Mouse (Mus musculus): ENCODE data around the gene Ppp3cb.
"Not testable (repeated sequence)": the region's sequence is repeated elsewhere in the genome, so short reads cannot be mapped to it uniquely, and the experiment has no call there.

Ppp3cb gene

DNA sequence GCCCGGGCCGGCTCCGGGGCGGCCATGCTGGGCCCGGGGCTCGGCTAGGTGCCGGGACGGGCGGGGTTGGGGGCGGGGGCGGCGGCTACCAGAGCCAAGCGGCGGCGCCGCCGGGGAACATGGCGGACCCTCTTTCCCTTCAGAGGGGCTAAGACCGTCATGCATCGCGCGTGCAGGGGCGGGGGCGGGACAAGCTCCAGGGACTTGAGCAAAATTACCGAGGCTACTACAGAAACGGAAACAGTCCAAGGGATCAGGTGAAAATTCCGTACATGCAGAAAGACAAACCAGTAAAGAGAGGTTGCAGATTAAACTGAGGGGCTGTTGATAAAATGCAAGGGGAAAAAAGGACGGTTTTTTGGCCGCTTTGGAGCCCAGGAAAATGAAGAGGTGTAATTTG, at the start of gene Ppp3cb:
TSS of gene Ppp3cb (minus strand) at position 159 of the 400 bp plus-strand sequence.
- DNase-seq (ENCODE audit: low spot score): peak; percentile 91

DNA sequence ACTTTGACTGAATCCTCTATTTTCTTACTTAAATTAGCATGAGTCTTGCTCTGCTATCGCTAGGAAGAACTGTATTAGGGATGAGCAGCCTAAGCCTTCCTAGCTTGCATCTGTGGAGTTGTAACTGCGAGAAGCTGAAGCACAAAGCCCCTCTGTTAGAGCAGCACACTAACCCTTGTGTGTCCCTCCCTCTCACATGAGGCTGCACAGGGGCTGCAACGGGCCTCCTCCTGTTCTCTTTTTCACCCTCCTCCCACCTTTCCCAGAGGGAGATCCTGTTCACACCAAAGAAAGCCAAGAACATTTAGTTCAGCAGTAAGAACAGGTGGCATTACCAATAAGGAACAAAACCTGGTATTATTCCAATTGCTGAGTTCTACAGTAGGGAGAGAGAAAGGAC, 49.4 kb upstream of the Ppp3cb start:
- peak; percentile 28 for DNase-seq (ENCODE audit: low spot score)

DNA sequence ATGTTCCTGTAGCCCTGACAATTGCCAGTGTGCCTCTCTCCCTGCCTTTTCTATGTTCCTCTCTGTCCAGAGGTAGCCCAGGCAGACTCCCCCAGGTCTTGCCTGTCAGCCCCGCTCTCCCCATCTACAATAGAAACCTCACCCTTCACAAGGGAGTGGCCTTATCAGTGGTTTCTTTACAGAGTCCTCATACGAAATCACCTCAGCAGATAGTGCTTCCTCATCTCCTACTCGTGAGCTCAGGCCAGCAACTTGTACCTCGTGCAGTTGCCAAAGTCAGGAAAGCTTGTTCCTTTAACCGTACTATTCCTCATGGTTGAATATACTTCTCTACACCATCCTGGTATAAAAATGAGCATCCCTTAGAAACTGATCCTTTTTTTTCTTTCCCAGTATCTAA, 41.1 kb upstream of the Ppp3cb start:
- DNase-seq (ENCODE audit: low spot score): no peak

DNA sequence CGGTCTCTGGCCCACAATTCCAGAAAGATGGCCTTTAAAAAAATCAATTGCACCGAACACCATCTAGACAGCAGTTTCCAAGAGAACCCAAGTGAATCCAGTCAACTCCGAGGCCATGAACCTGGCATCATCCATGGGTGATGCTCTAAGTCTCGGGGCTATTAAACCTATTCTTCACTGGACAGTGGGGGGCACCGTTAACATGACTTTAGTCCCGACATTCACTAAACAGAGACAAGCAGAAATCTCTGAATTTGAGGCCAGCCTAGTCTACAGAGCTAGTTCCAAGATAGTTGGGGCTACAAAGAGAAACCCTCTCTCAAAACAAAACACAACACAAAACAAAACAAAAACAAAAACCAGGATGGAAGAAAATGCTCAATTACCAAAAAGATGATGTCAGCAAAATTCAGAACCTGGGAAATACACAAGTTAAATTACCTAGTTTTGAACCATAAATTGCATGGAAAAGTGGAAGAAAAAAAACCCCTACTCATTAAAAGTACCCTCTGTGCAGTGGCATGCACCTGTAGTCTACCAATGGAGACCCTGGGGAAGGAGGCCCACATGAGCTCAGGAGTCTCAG, 32.5 kb upstream of the Ppp3cb start:
- no peak for DNase-seq (ENCODE audit: low spot score)

DNA sequence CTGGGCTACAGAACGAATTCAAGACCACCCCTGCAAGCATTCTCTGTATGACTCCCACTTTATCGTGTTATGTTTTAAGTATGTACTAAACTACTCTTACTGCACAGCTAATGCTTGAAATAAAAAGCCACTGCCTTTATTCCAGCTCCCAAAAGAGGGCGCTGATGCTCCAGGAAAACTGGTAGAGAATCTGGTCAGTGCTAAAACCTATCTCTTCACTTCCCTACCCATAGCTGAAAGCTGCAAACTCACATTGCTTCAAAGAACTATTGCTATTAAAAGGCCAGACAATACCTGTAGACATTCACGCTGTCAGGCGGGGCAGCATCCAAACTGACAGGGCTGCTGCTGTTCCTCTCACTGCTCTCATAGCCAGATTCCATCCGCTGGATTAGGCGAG, 29.8 kb upstream of the Ppp3cb start:
- peak; percentile 61 for DNase-seq (ENCODE audit: low spot score)

DNA sequence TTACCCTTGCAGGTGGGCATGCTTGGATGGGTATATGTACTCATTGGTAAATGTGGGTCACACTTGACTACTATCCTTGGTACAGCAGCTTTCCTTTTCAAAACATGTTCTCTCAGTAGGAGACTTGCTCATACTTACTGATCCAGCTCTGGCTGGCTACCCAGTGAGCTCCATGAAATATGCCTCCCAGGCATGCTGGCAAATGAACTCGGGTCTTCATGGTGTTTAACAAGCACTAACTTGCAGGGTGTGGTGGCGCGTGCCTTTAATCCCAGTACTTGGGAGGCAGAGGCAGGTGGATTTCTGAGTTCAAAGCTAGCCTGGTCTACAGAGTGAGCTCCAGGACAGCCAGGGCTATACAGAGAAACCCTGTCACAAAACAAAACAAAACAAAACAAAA, 26.8 kb upstream of the Ppp3cb start:
- not testable (repeated sequence) for DNase-seq (ENCODE audit: low spot score)

DNA sequence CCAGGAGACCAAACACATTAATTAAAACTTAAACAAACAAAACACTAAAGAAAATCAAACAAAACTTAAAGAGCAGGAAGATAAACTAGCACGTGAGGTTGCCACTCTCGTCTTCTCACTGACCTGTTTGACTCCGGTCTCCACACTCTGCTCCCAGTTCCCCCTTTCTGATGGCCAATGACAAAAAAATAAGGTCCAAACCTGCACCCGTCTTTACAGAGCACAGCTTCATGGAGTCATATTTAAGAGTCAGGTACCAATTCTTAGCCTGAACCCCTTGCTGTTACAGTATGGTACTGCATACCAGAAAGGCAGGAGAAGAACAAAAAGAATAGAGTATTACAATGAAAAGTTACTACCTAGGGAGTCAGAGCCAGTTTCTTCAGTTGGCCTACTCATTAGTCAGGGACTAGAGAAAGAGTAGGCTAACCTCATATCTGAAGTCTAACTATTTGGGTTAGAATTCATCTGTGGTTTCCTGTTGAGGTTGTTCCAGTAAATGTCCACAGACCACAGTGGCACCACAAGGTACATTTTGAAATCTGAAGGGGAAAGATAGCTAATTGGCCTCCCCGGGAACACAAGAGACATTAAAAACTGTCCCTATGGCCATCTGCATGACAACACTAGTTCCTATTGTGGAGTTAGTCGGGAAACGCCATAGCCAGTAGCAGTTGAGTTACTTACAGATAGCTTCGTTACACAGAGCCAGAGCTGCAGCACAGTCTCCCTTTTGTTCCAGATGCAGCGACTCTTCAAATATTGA, 19.1 kb upstream of the Ppp3cb start:
- no peak for DNase-seq (ENCODE audit: low spot score)

DNA sequence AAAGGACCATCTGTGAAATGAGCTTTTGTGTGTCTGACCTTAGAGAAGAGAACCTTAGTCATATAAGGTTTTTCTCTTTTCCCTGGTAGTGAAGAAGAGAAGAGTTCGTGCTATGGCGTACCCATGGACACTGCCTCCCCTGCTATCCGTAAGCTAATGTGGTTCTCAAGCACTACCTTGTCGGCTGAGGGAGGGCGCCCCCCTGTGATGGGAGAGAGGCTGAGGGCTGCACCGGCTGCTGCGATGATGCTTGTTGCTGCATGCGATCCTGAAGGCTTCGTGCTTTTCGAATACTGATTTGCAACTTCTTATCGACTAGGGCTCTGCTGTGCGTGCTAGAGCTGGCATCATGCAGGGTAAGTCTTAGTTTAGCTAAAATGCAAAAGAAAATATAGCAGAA, 18.3 kb upstream of the Ppp3cb start:
- DNase-seq (ENCODE audit: low spot score): peak; percentile 38

DNA sequence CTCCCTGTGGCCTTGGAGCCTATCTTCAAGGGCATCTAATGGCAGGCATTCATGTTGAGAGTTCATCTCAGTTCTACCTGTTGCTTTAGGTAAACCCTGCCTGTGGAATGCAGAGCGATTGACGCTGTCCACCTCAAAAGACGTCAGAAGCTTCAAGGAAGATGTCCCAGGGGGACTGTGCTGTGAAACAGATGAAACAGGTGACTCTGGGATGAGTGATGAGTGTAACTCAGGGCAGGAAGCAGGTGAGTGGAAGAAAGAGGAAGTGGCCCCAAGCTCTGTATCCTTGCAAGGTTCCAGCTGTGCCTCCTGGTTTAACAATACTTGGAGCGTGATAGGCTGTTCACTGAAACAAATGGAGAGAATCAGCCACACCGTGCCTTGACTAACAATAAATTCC, 15.5 kb upstream of the Ppp3cb start:
- no peak for DNase-seq (ENCODE audit: low spot score)

DNA sequence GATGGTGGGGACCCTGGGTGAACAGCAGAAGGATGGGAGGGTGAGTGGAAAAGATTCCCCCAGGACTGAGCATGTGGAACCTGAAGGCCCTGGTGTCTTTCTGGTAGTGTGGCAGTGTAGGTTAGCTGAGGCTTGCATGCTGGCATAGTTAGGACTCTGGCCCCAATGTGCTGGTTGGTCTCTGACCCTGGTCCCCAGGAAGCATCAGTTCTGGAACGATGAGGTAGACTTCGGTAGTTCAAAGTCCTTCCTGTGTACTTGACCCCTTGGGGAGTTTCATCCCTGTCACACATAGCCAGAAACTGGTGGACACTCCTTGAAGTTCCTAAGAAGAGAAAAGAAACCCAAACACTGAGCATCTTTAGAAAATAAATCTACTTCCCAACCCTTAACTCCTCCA, 3.8 kb upstream of the Ppp3cb start:
- no peak for DNase-seq (ENCODE audit: low spot score)

DNA sequence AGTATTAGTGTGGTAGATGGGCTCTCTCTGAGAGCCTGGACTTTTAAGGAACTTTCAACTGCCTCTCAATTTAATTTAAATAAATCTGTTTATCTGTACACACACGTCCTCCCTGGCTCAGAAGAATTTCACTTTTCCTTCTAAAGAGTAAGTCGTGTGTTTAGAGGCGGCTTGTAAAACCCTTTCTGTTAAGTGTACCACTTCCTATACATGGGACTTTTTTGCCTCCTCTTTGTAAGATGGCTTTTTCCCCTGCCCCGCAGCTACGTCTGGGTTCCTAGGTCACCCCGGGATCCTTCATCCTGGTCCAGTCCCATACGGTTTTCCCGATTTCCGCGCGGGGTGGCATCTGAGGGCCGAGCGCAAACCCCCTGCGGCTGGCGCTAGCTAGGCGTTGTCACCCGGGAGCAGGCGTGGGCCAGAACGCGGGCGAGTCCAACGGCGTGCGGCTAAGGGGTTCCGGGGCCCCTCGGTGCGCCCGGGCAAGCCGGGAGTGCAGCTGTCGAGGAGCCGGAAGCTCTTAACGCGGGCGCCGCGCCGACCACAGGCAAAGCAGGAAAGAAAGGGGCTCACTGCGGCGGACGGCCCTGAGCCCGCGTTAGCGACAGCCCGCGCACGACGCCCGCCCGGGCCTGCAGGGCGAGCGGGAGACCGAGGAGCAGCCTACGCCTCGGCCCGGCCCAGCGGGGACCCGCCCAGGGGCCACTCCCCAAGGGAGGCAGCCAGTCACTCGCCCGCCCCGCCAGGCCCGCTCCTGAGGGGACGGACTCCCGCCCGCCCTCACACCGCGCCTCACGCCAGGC, 643 bp downstream of the Ppp3cb start:
- peak; percentile 83 for DNase-seq (ENCODE audit: low spot score)

DNA sequence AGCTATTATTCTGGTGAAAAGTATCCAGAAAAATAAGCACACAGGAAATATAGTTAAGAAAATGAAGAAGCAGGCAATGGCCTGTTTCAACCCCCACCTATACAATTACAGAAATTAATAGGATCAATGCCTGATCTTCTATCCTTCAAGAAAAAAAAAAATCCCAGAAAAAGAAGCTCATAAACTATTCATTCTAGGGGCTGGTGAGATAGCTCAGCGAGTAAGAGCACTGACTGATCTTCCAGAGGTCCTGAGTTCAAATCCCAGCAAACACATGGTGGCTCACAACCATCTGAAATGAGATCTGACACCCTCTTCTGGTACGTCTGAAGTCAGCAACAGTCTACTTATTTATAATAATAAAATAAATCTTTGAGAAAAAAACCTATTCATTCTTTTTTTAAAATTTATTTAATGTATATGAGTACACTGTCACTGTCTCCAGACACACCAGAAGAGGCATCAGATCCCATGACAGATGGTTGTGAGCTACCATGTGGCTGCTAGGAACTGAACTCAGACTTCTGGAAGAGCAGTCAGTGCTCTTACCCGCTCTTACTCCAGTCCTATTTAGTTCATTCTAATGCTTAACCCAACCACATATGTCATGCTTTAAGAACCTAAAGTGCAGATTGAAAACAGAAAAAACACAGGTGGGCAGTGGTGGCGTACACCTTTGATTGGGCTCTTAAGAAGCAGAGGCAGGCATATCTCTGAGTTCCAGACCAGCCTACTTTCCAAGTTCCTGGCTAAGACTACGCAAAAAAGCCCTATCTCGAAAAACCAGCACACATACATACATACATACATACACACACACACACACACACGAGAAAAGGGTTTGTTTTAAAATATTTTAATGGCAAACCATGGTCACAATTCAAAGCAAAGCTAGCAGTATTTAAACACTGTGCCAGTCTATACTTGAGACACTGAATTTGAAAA, 1.6 kb downstream of the Ppp3cb start:
- DNase-seq (ENCODE audit: low spot score): no peak

DNA sequence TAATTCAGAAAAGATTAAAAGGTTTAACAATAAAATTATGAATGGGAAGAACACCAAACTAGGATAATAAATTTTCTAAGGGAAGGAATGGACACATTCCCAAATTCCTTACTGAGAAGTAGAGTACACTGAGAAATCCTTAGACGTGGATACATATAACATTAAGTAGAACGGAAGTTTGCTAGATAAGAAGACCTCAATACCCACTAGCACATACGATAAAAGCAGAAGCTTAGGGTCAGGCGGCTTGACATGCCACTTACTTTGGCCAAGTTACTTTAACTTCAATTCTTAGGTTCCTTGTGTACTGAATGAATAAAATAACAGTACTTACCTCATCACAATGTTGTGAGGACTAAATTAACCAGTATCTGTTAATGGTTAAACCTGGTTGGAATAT, 16.7 kb downstream of the Ppp3cb start:
- no peak for DNase-seq (ENCODE audit: low spot score)

DNA sequence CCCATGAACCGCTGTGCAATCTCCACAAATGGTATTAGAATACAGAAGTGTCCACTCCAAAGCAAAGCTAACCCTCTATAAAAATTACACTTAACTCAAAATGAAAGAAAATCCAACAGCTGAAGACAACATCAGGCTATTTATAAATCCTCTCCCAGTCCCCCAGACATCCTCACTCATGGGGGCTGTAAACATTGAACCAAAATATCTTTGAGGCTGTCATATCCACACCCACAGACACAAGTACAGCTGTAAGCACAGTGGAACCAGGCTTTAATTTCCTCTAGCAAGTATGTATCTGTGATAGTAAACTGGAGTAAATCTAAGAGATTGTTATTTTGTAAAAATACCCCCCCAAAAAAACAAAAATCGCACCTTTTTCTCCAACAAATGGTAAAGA, 26.2 kb downstream of the Ppp3cb start:
- no peak for DNase-seq (ENCODE audit: low spot score)

DNA sequence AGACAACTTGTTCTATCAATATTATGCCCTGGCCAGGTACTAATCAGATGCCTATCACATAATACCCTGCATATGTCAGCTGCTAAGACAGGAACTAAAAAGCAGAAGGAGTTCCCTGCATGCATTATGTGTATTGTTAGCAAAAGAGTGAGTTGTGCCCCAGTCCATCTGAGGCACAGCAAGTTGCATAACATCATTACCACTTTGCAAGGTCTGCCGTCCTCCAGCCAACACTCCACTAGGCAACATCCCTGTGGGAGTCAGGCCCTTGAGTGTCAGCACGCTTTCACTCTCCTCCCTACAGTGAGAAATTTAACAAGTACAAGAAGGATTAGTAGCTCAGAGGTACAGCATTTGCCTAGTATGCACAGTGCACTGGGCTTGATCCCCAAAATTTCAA, 37.9 kb downstream of the Ppp3cb start:
- DNase-seq (ENCODE audit: low spot score): no peak

DNA sequence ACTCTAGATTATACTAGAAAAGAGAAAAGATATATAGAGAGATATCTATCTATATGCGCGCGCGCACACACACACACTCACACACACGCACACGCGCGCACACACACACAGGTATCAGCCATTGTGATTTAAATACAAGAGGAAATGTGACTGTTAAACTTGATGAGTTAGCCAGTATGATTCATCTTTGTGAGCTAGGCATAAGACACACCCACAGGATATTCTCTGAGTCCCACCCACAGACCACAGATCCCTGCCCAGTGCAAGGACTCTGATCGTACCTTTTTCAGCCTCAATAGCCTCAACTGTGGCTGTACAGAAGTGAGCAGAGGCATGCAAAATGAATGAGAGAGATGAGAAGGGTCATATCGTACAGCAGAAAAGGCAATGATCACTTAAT, 43.4 kb downstream of the Ppp3cb start:
- no peak for DNase-seq (ENCODE audit: low spot score)

DNA sequence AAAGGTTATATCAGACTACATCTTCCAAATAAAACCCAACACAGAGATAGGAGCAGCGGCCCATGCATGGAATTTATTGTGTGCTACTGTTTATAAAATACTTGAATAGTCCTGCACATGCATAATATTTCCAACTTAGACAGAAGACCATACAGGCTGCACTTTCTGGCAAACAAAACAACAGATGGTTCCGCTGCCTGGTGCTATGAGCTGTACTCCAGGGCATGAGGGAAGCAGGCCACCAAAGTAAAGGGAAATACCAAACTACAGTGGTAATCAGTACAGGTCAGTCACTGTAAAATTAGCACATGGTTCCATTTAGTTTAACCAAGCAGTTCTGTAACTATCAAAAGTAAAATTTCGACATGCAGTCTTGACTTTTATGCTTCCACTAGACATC, 46.4 kb downstream of the Ppp3cb start:
- DNase-seq (ENCODE audit: low spot score): no peak

DNA sequence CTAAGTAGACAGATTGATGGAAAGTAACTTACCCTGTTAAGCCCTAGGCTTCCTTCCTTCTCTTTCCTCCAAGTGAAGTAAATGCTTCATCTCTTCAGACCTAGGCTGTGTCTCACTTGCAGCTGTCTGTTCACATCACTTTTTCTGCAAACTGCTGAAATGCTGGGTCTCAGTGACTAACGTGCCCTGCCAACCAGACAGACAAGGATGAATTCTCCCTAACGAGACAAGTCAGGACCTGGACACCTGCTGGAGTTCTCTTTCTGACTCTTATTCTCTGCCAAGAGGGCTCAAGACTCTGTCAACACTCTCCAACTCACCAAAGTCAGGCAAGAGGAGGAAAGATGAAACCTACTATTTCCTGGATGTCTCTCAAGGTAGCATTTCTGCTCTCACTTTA, 49.8 kb downstream of the Ppp3cb start, which contains the start of gene Mss51:
TSS of gene Mss51 (minus strand) at position 299 of the 400 bp plus-strand sequence.
- DNase-seq (ENCODE audit: low spot score): no peak

DNA sequence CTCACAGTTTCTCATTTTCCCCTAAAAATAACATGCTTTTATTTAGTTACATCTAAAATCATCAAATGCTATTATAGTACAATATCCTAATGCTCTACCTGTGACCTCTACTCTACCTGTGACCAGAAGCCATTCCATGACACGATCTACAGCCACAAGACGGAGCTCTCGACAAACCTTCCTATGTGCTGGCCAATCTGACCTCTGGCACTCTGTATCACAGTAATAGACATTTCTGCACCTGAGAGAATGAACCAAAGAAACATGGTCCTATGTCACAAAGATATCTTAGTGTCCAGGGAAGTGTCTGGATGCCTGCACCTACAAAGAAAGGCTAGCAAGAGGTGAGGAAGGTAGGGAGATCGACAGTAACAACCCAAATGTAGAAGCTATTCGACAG, 60.3 kb downstream of the Ppp3cb start:
- no peak for DNase-seq (ENCODE audit: low spot score)

DNA sequence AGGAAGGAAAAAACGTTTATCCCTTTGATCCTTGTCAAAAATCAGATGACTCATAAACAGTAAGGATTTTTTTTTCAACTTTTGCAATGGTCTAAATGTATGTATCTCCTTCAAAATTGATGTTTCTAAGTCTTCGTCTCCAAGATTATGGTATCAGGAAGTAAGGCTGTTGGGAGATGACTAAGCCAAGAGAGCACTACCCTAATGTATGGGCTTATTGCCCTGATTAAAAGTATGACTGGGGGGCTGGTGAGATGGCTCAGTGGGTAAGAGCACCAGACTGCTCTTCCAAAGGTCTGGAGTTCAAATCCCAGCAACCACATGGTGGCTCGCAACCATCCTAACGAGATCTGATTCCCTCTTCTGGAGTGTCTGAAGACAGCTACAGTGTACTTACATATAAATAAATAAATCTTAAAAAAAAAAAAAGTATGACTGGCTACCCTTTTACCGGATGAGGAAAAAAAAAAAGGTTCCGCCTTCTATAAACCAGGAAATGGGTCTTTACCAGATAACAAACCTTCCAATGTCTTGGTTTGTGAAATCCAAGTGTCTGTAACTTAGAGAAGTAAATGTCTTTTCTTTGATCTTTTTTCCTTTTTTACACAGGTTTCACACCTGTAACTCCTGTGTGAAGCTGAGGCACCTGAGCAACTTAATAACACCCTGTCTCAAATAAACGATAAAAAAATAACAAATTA, 64.2 kb downstream of the Ppp3cb start:
- DNase-seq (ENCODE audit: low spot score): no peak

DNA sequence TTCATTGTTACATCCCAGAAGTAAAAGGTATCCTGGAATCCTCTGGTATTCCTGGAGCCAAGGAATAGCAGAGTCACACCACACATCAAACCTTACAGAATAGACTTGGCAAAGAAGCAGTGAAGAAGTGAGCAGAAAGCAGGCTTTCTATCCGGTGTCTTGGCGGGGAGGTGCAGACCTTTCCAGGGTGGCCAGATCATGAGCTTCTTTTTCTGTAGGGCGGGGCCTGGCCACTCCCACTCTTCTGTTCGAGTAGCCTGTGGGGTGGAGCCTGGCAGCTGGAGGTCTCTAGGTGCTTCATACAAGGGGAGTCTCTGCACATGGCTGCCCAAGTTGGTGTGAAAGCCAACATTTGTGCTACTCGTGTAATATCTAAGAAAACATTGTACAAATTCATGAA, 65.2 kb downstream of the Ppp3cb start:
- peak; percentile 24 for DNase-seq (ENCODE audit: low spot score)
